Mouse (Mus musculus): ENCODE data around the gene Lrrc41. TPM values are rescaled to one million over a fixed set of nuclear protein-coding genes. Genes with fewer than 3 reads are reported as not detected.

Lrrc41 gene
- polyA plus RNA-seq, 1 experiment from 2014 or later = 73.7 TPM

DNA sequence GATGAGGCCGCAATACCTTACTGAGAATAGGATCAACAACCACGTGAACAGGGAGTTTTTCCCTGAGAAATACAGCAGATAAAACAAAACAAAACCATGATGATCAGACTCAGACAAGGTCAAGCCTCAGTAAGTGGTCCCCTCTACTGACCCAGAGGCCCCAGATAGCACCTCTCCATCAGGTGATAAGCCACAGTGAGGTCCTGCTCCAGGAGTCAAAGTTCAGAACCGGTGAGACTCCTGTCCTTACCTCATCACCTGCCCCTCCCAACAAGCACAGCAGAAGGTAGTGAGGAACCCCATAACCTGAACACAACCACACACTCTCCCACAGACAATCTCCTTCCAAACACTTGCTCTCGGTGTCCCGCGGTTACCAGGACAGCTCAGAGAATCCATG, 35.6 kb downstream of the Lrrc41 start:
- no peak overlapping the region for H3K4me2 ChIP-seq (ENCODE audit: low read length)
- 93% methylated on average over 6 of the region's 6 CpGs for WGBS
- no peak overlapping the region for H3K4me3 ChIP-seq (ENCODE audit: low read depth, low read length)
- H3K4me1 ChIP-seq (ENCODE audit: control insufficient read depth, insufficient read depth, low read length) = no peaks in the 10 kb centered on the region
- no peak for ATAC-seq
- H3K9ac ChIP-seq (ENCODE audit: low read depth, low read length) = no peak overlapping the region
- no peaks in the 10 kb centered on the region for H3K9me3 ChIP-seq (replicated peaks; ENCODE audit: control insufficient read depth, low read length, poor library complexity, severe bottlenecking)
- H3K36me3 ChIP-seq (ENCODE audit: control insufficient read depth, insufficient read depth, low read length) = no peaks in the 10 kb centered on the region
- H3K27ac ChIP-seq (ENCODE audit: low read length) = no peak overlapping the region
- no peaks in the 10 kb centered on the region for H3K27me3 ChIP-seq (ENCODE audit: control insufficient read depth, insufficient read depth, low read depth, low read length)

DNA sequence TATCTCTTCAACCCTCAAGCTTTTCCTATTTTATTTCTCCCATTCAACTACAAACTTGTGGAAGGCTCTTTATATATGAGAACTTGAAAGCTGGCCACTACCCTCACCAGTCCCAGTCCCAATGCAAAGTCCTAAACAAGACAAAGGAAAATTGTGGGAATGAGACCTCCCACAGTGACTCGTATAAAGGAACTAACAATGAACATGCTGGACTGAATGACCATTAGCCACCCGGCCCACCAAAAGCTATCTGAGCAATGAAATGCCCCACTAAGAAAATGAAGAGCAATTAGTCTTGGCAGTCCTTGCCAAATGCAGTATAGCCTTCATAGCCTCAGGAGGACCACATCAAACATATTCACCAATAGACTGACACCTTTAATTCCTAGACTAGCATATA, 36.4 kb downstream of the Lrrc41 start:
- no peak overlapping the region for H3K9ac ChIP-seq (ENCODE audit: low read depth, low read length)
- no peaks in the 10 kb centered on the region for H3K9me3 ChIP-seq (replicated peaks; ENCODE audit: control insufficient read depth, low read length, poor library complexity, severe bottlenecking)
- no peaks in the 10 kb centered on the region for H3K27me3 ChIP-seq (ENCODE audit: control insufficient read depth, insufficient read depth, low read depth, low read length)
- H3K4me1 ChIP-seq (ENCODE audit: control insufficient read depth, insufficient read depth, low read length) = no peaks in the 10 kb centered on the region
- no peak overlapping the region for H3K4me2 ChIP-seq (ENCODE audit: low read length)
- H3K4me3 ChIP-seq (ENCODE audit: low read depth, low read length) = no peak overlapping the region
- no peak overlapping the region for H3K27ac ChIP-seq (ENCODE audit: low read length)
- H3K36me3 ChIP-seq (ENCODE audit: control insufficient read depth, insufficient read depth, low read length) = no peaks in the 10 kb centered on the region
- ATAC-seq = no peak
- WGBS = 70% methylated on average over 2 of the region's 2 CpGs

DNA sequence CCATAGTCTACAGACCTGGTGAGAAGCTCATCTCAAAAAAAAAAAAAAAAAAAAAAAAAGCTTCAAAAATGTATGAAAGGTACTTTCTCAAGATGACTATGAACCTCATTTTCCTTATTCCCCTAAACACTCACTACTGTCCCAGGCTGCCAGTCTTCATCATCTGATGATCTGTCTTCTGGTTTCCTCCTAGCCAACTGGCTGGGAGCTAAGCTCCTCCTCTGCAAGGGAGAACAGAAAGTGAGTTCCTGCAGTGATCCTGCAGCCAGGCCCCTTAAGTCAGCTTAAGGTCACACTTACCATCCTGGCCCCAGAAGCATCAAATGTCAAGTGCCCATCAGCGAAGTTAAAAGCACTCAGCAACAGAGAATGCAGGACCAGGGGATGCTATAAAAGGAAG, 47.7 kb downstream of the Lrrc41 start:
- Histone ChIP-seq H3K9me3 (replicated peaks; ENCODE audit: control insufficient read depth, low read length, poor library complexity, severe bottlenecking) (no peaks in the 10 kb centered on the region), H3K27ac (ENCODE audit: low read length) (no peak overlapping the region), H3K36me3 (ENCODE audit: control insufficient read depth, insufficient read depth, low read length) (no peaks in the 10 kb centered on the region), H3K9ac (ENCODE audit: low read depth, low read length) (no peak overlapping the region), H3K27me3 (ENCODE audit: control insufficient read depth, insufficient read depth, low read depth, low read length) (no peaks in the 10 kb centered on the region), H3K4me1 (ENCODE audit: control insufficient read depth, insufficient read depth, low read length) (peaks cover 16% of the 10 kb centered on the region), H3K4me3 (ENCODE audit: low read depth, low read length) (peak overlapping the region; percentile 60), H3K4me2 (ENCODE audit: low read length) (peak overlapping the region; percentile 67)
- 0% methylated on average over 1 of the region's 1 CpGs for WGBS
- no peak for ATAC-seq

DNA sequence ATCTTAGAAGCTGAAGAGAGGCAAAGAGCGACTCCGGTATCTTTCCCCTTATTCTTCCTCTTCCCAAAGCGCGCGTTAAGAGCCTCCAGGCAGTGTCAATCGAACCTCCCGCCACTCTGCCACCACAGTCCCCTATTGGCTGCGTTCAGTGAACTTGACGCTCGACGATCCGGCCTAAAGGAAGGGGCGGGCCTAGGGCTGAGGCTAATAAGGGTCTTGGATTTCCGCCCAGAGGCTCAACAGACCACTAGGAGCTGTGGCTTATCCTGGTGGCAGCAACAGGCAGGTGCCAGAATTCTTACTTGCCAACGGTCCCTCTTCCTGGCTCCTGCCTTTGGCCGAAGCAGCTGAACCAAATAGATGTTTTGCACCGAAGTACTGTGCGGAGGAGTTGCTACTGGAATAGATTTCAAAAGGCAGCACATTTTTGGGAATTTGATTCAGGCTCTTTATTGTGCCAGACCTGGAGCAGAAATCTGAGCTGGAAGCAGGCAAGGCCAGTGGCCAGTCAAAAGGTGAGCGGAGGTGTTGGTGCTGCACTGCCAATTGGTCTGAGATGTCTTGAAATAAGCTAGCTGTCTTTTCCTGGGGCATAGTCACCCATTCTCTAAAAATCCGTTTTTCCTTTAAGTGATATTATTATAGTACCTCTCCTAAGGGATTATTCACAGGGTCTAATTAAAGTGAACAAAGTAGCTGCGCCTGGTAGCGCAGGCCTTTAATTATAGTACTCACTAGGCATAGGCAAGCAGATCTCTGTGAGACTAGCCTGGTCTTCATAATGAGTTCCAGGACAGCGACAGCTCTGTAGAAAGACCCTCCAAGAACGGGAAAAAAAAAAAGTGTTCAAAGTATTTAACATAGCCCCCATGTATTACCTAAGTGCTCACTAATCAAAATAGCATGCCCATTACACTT, 48.8 kb downstream of the Lrrc41 start, which contains the start of the genes Rad54l and Pomgnt1:
Gene Rad54l (minus strand): TSS at position 89 of the 918 bp plus-strand sequence.
Gene Pomgnt1 (plus strand): TSS at position 239 of the 918 bp plus-strand sequence.
- Histone ChIP-seq H3K9ac (ENCODE audit: low read depth, low read length) (peak within 1 kb of the TSS; percentile 64), H3K27ac (ENCODE audit: low read length) (peak within 1 kb of the TSS; percentile 48), H3K4me2 (ENCODE audit: low read length) (peak within 1 kb of the TSS; percentile 67), H3K4me3 (ENCODE audit: low read depth, low read length) (peak within 1 kb of the TSS; percentile 60), H3K36me3 (ENCODE audit: control insufficient read depth, insufficient read depth, low read length) (no peaks in the 10 kb centered on the region), H3K9me3 (replicated peaks; ENCODE audit: control insufficient read depth, low read length, poor library complexity, severe bottlenecking) (no peaks in the 10 kb centered on the region), H3K27me3 (ENCODE audit: control insufficient read depth, insufficient read depth, low read depth, low read length) (no peaks in the 10 kb centered on the region), H3K4me1 (ENCODE audit: control insufficient read depth, insufficient read depth, low read length) (peaks cover 16% of the 10 kb centered on the region)
- ATAC-seq = peak; percentile 97
- 4% methylated on average over 24 of the region's 24 CpGs for WGBS

DNA sequence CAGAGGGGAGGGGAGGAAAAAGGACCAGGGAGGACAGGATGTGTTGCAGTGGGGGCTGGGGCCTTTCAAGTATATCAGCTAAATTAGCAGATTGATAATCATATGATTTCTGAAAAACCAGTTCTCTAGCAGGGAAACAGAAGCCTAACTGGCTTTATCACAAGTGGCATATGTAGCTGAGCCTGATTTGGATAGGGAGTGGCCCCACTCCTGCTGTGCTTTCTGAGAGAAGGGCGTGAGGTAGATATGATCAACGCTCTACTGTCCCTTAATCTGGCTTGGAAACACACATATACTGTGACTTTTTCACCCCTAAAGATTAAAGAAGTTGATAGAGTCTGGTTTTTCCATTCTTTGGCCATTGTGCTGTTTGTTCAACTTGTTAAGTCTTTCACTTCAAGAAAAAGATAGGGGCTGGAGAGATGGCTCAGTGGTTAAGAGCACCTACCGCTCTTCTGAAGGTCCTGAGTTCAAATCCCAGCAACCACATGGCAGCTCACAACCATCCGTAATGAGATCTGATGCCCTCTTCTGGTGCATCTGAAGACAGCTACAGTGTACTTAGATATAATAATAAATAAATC, 50.8 kb downstream of the Lrrc41 start:
- H3K9me3 ChIP-seq (replicated peaks; ENCODE audit: control insufficient read depth, low read length, poor library complexity, severe bottlenecking) = no peaks in the 10 kb centered on the region
- H3K4me3 ChIP-seq (ENCODE audit: low read depth, low read length) = no peak overlapping the region
- no peak for ATAC-seq
- peaks cover 16% of the 10 kb centered on the region for H3K4me1 ChIP-seq (ENCODE audit: control insufficient read depth, insufficient read depth, low read length)
- WGBS = 92% methylated on average over 4 of the region's 4 CpGs
- H3K9ac ChIP-seq (ENCODE audit: low read depth, low read length) = no peak overlapping the region
- H3K27me3 ChIP-seq (ENCODE audit: control insufficient read depth, insufficient read depth, low read depth, low read length) = no peaks in the 10 kb centered on the region
- no peaks in the 10 kb centered on the region for H3K36me3 ChIP-seq (ENCODE audit: control insufficient read depth, insufficient read depth, low read length)
- no peak overlapping the region for H3K27ac ChIP-seq (ENCODE audit: low read length)
- no peak overlapping the region for H3K4me2 ChIP-seq (ENCODE audit: low read length)

DNA sequence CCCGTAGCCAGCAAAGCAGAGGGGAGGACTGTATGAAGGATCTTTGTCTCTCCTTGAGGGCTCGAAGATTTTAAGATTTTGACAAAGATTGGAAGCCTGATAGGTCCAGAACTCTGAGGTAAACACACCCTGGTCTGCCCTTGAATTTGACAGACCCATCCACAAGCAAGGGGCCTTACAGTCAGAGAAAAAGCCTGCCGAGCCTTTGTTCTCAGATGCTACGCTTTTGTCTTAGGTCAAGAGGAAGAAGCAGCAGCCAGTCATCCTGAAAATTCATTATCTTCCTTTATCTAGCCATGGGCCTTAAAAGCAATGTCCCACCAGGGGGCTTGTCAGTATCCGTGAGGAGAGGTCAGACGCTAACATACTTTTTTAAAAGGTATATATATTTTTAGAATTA, 52.9 kb downstream of the Lrrc41 start:
- H3K27me3 ChIP-seq (ENCODE audit: control insufficient read depth, insufficient read depth, low read depth, low read length) = no peaks in the 10 kb centered on the region
- no peak overlapping the region for H3K27ac ChIP-seq (ENCODE audit: low read length)
- H3K9ac ChIP-seq (ENCODE audit: low read depth, low read length) = 0 out of 2 replicates have a peak overlapping the region, but pooled peaks have one; percentile 25
- H3K4me1 ChIP-seq (ENCODE audit: control insufficient read depth, insufficient read depth, low read length) = peaks cover 13% of the 10 kb centered on the region
- ATAC-seq = no peak
- H3K36me3 ChIP-seq (ENCODE audit: control insufficient read depth, insufficient read depth, low read length) = no peaks in the 10 kb centered on the region
- no peak overlapping the region for H3K4me2 ChIP-seq (ENCODE audit: low read length)
- H3K4me3 ChIP-seq (ENCODE audit: low read depth, low read length) = no peak overlapping the region
- WGBS = 65% methylated on average over 6 of the region's 6 CpGs
- no peaks in the 10 kb centered on the region for H3K9me3 ChIP-seq (replicated peaks; ENCODE audit: control insufficient read depth, low read length, poor library complexity, severe bottlenecking)

DNA sequence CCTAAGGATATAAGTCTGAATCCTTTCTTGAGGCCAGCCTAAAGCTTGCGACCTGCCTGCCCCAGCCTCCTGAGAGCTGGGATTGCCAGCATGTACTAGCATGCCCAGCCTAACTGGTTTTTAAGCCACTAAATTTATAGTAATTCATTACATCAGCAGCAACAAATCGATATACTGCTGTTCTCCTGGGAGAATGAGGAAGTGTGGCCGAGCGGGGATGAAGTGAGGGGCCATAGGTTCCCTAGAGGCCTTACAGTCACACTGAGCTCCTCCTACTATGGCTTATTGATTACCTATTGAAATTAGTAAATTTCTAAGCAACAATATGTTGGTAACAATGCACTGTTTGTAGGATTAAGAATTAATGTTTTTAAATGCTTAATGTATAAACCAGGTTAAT, 58.1 kb downstream of the Lrrc41 start:
- no peaks in the 10 kb centered on the region; the same call in 1 of the 2 replicates for H3K4me1 ChIP-seq (ENCODE audit: control insufficient read depth, insufficient read depth, low read length)
- no peak overlapping the region for H3K27ac ChIP-seq (ENCODE audit: low read length)
- ATAC-seq = no peak
- no peaks in the 10 kb centered on the region for H3K9me3 ChIP-seq (replicated peaks; ENCODE audit: control insufficient read depth, low read length, poor library complexity, severe bottlenecking)
- no peaks in the 10 kb centered on the region for H3K27me3 ChIP-seq (ENCODE audit: control insufficient read depth, insufficient read depth, low read depth, low read length)
- WGBS = 85% methylated on average over 4 of the region's 4 CpGs
- no peak overlapping the region for H3K4me3 ChIP-seq (ENCODE audit: low read depth, low read length)
- no peak overlapping the region for H3K9ac ChIP-seq (ENCODE audit: low read depth, low read length)
- no peak overlapping the region for H3K4me2 ChIP-seq (ENCODE audit: low read length)
- no peaks in the 10 kb centered on the region for H3K36me3 ChIP-seq (ENCODE audit: control insufficient read depth, insufficient read depth, low read length)

DNA sequence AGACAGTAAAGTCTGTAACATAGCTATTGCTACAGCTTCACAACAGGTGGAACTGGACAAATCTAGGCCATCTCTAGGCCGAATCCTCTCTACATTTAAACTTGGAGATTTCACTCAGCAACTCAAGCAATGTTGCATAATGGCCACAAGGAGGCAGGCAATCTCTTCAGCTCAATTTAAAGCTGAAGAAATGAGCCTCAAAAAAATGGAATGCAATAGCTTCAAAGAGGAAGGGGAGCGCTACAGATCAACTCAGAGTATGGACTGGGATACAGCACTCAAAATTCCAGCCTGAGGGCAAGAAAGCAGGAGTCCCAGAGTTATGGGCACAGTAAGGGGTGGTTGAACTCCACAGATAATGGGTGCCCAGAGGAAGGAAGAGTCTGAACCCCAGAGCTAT, 59.9 kb downstream of the Lrrc41 start:
- Histone ChIP-seq H3K4me3 (ENCODE audit: low read depth, low read length) (no peak overlapping the region), H3K27me3 (ENCODE audit: control insufficient read depth, insufficient read depth, low read depth, low read length) (no peaks in the 10 kb centered on the region), H3K9me3 (replicated peaks; ENCODE audit: control insufficient read depth, low read length, poor library complexity, severe bottlenecking) (no peaks in the 10 kb centered on the region), H3K4me1 (ENCODE audit: control insufficient read depth, insufficient read depth, low read length) (no peaks in the 10 kb centered on the region; the same call in 1 of the 2 replicates), H3K27ac (ENCODE audit: low read length) (no peak overlapping the region), H3K36me3 (ENCODE audit: control insufficient read depth, insufficient read depth, low read length) (no peaks in the 10 kb centered on the region), H3K9ac (ENCODE audit: low read depth, low read length) (no peak overlapping the region), H3K4me2 (ENCODE audit: low read length) (no peak overlapping the region)
- peak; percentile 47; the same call in 1 of the 2 replicates for ATAC-seq
- 26% methylated on average over 2 of the region's 2 CpGs for WGBS

DNA sequence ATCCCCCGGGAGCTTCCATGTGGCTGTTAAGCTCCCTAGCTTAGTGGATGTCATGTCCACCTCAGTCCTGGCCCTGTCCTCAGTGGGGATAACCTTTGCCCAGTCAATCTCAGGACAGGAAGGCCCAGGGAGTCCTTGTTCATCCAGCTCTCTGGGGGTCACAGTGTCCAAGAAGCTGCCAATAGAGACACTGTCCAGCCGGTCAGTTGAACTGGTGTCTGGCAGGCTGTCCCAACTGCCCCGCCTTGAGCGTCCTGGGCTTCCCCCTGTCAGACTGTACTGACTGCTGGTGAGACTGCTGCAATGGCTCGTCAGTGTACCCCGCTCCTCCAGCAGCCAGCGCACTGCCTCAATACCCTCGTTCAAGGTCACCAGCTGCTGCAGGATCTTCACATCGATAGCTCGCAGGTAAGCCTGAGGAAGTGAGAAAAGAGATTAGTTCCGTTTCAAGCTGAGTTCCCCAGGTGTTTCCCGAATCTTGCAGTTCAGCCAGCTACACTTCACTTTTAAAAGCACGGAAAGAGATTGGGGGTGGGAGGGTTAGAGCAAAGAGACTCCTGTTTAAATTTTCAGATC, 62.4 kb downstream of the Lrrc41 start:
- Histone ChIP-seq H3K9me3 (replicated peaks; ENCODE audit: control insufficient read depth, low read length, poor library complexity, severe bottlenecking) (no peaks in the 10 kb centered on the region), H3K9ac (ENCODE audit: low read depth, low read length) (no peak overlapping the region), H3K27me3 (ENCODE audit: control insufficient read depth, insufficient read depth, low read depth, low read length) (no peaks in the 10 kb centered on the region), H3K4me2 (ENCODE audit: low read length) (no peak overlapping the region), H3K36me3 (ENCODE audit: control insufficient read depth, insufficient read depth, low read length) (no peaks in the 10 kb centered on the region), H3K4me1 (ENCODE audit: control insufficient read depth, insufficient read depth, low read length) (peaks cover 4% of the 10 kb centered on the region; the same call in 1 of the 2 replicates), H3K4me3 (ENCODE audit: low read depth, low read length) (no peak overlapping the region), H3K27ac (ENCODE audit: low read length) (no peak overlapping the region)
- 46% methylated on average over 13 of the region's 13 CpGs for WGBS
- ATAC-seq = no peak

All from midbrain, embryonic 16.5 days (tissue).